Mouse (Mus musculus) heart, postnatal 0 days (tissue): ENCODE measurements around the gene Adarb1.

Experiments used
- CTCF ChIP-seq: IDR thresholded peaks from 2 replicates; pipeline ENCODE4 v1.5.1; 2016; ENCODE audit warnings: antibody characterized with exemption, control low read depth, low read depth
- EP300 ChIP-seq: IDR thresholded peaks from 2 replicates; pipeline ENCODE4 v1.6.1; 2016; ENCODE audit warnings: antibody characterized with exemption, low read depth

- TF ChIP-seq CTCF (no peak), EP300 (no peak)
Observed at GRCm38 (mm10) chr10:77399938-77400337, 18.1 kb downstream of the Adarb1 start.
